Mouse (Mus musculus): ENCODE data around the gene Tmem263. TPM values are rescaled to one million over a fixed set of nuclear protein-coding genes. Genes with fewer than 3 reads are reported as not detected.
A peak's percentile ranks its signal among the peaks of the same experiment; 100 is the strongest.

The Tmem263 gene
- polyA plus RNA-seq, 1 experiment, result 16.6 TPM

GRCm38 (mm10) chr10:85128453-85128852 lies 26.0 kb downstream of the Tmem263 start:
- peaks cover 2% of the 10 kb centered on the region; the same call in 1 of the 2 replicates for H3K4me1 ChIP-seq (ENCODE audit: control insufficient read depth, insufficient read depth, low read length)
- peak overlapping the region; percentile 85; the same call in 1 of the 2 replicates for H3K4me3 ChIP-seq (ENCODE audit: insufficient read depth, low read length)
- no peak overlapping the region for H3K27ac ChIP-seq (ENCODE audit: insufficient read depth, low read length)
- no peak for TF ChIP-seq CTCF (IDR thresholded peaks at IDR 0.05; ENCODE audit: extremely low read depth, insufficient read depth, low read length)
- no peak for TF ChIP-seq POLR2A (IDR thresholded peaks at IDR 0.05; ENCODE audit: extremely low read depth, insufficient read depth, low read length)

GRCm38 (mm10) chr10:85136573-85136972 lies 34.1 kb downstream of the Tmem263 start:
- Histone ChIP-seq H3K4me3 (ENCODE audit: insufficient read depth, low read length) (no peak overlapping the region), H3K4me1 (ENCODE audit: control insufficient read depth, insufficient read depth, low read length) (no peaks in the 10 kb centered on the region), H3K27ac (ENCODE audit: insufficient read depth, low read length) (no peak overlapping the region)
- TF ChIP-seq POLR2A (IDR thresholded peaks at IDR 0.05; ENCODE audit: extremely low read depth, insufficient read depth, low read length), result no peak
- no peak for TF ChIP-seq CTCF (IDR thresholded peaks at IDR 0.05; ENCODE audit: extremely low read depth, insufficient read depth, low read length)

GRCm38 (mm10) chr10:85141465-85141864 lies 39.0 kb downstream of the Tmem263 start:
- H3K4me3 ChIP-seq (ENCODE audit: insufficient read depth, low read length), result no peak overlapping the region
- H3K4me1 ChIP-seq (ENCODE audit: control insufficient read depth, insufficient read depth, low read length), result no peaks in the 10 kb centered on the region
- TF ChIP-seq POLR2A (IDR thresholded peaks at IDR 0.05; ENCODE audit: extremely low read depth, insufficient read depth, low read length) (no peak), CTCF (IDR thresholded peaks at IDR 0.05; ENCODE audit: extremely low read depth, insufficient read depth, low read length) (no peak)
- H3K27ac ChIP-seq (ENCODE audit: insufficient read depth, low read length), result no peak overlapping the region

GRCm38 (mm10) chr10:85146282-85146681 lies 43.9 kb downstream of the Tmem263 start:
- TF ChIP-seq CTCF (IDR thresholded peaks at IDR 0.05; ENCODE audit: extremely low read depth, insufficient read depth, low read length) (no peak), POLR2A (IDR thresholded peaks at IDR 0.05; ENCODE audit: extremely low read depth, insufficient read depth, low read length) (no peak)
- H3K4me1 ChIP-seq (ENCODE audit: control insufficient read depth, insufficient read depth, low read length), result no peaks in the 10 kb centered on the region
- H3K27ac ChIP-seq (ENCODE audit: insufficient read depth, low read length), result no peak overlapping the region
- no peak overlapping the region for H3K4me3 ChIP-seq (ENCODE audit: insufficient read depth, low read length)

- Histone ChIP-seq H3K27ac (ENCODE audit: insufficient read depth, low read length) (no peak overlapping the region), H3K4me1 (ENCODE audit: control insufficient read depth, insufficient read depth, low read length) (no peaks in the 10 kb centered on the region), H3K4me3 (ENCODE audit: insufficient read depth, low read length) (no peak overlapping the region)
- no peak for TF ChIP-seq CTCF (IDR thresholded peaks at IDR 0.05; ENCODE audit: extremely low read depth, insufficient read depth, low read length)
Measured at GRCm38 (mm10) chr10:85149226-85149625, 46.8 kb downstream of the Tmem263 start.

GRCm38 (mm10) chr10:85154195-85154594 lies 51.8 kb downstream of the Tmem263 start:
- TF ChIP-seq POLR2A (IDR thresholded peaks at IDR 0.05; ENCODE audit: extremely low read depth, insufficient read depth, low read length), result no peak
- peak; percentile 77 for TF ChIP-seq CTCF (IDR thresholded peaks at IDR 0.05; ENCODE audit: extremely low read depth, insufficient read depth, low read length)
- H3K4me3 ChIP-seq (ENCODE audit: insufficient read depth, low read length), result no peak overlapping the region
- no peak overlapping the region for H3K27ac ChIP-seq (ENCODE audit: insufficient read depth, low read length)
- H3K4me1 ChIP-seq (ENCODE audit: control insufficient read depth, insufficient read depth, low read length), result no peaks in the 10 kb centered on the region

GRCm38 (mm10) chr10:85157451-85157850 lies 55.0 kb downstream of the Tmem263 start:
- no peak overlapping the region for H3K27ac ChIP-seq (ENCODE audit: insufficient read depth, low read length)
- H3K4me1 ChIP-seq (ENCODE audit: control insufficient read depth, insufficient read depth, low read length), result no peaks in the 10 kb centered on the region
- H3K4me3 ChIP-seq (ENCODE audit: insufficient read depth, low read length), result no peak overlapping the region
- TF ChIP-seq POLR2A (IDR thresholded peaks at IDR 0.05; ENCODE audit: extremely low read depth, insufficient read depth, low read length), result no peak
- no peak for TF ChIP-seq CTCF (IDR thresholded peaks at IDR 0.05; ENCODE audit: extremely low read depth, insufficient read depth, low read length)

GRCm38 (mm10) chr10:85159989-85160619 lies 57.7 kb downstream of the Tmem263 start:
- no peak overlapping the region for H3K4me3 ChIP-seq (ENCODE audit: insufficient read depth, low read length)
- no peak for TF ChIP-seq POLR2A (IDR thresholded peaks at IDR 0.05; ENCODE audit: extremely low read depth, insufficient read depth, low read length)
- no peak for TF ChIP-seq CTCF (IDR thresholded peaks at IDR 0.05; ENCODE audit: extremely low read depth, insufficient read depth, low read length)
- no peaks in the 10 kb centered on the region; the same call in 1 of the 2 replicates for H3K4me1 ChIP-seq (ENCODE audit: control insufficient read depth, insufficient read depth, low read length)
- H3K27ac ChIP-seq (ENCODE audit: insufficient read depth, low read length), result no peak overlapping the region

- H3K27ac ChIP-seq (ENCODE audit: insufficient read depth, low read length), result no peak overlapping the region
Measured at GRCm38 (mm10) chr10:85161745-85162351, 59.4 kb downstream of the Tmem263 start.

GRCm38 (mm10) chr10:85164791-85165190 lies 62.4 kb downstream of the Tmem263 start:
- Histone ChIP-seq H3K4me1 (ENCODE audit: control insufficient read depth, insufficient read depth, low read length) (no peaks in the 10 kb centered on the region; the same call in 1 of the 2 replicates), H3K27ac (ENCODE audit: insufficient read depth, low read length) (no peak overlapping the region), H3K4me3 (ENCODE audit: insufficient read depth, low read length) (no peak overlapping the region)
- TF ChIP-seq POLR2A (IDR thresholded peaks at IDR 0.05; ENCODE audit: extremely low read depth, insufficient read depth, low read length) (no peak), CTCF (IDR thresholded peaks at IDR 0.05; ENCODE audit: extremely low read depth, insufficient read depth, low read length) (no peak)

More at GRCm38 (mm10) chr10:85161745-85162351, 59.4 kb downstream of the Tmem263 start:
- TF ChIP-seq POLR2A (IDR thresholded peaks at IDR 0.05; ENCODE audit: extremely low read depth, insufficient read depth, low read length) (no peak), CTCF (IDR thresholded peaks at IDR 0.05; ENCODE audit: extremely low read depth, insufficient read depth, low read length) (no peak)
- H3K4me1 ChIP-seq (ENCODE audit: control insufficient read depth, insufficient read depth, low read length), result no peaks in the 10 kb centered on the region; the same call in 1 of the 2 replicates
- H3K4me3 ChIP-seq (ENCODE audit: insufficient read depth, low read length), result no peak overlapping the region

Data from cortical plate, adult 2 months (tissue).